Mouse (Mus musculus): ENCODE results near the gene Fhl2. TPM values are rescaled to one million over a fixed set of nuclear protein-coding genes. Genes with fewer than 3 reads are reported as not detected.

The Fhl2 gene
- total RNA-seq, 1 experiment from 2014 or later = 0.32 TPM

DNA sequence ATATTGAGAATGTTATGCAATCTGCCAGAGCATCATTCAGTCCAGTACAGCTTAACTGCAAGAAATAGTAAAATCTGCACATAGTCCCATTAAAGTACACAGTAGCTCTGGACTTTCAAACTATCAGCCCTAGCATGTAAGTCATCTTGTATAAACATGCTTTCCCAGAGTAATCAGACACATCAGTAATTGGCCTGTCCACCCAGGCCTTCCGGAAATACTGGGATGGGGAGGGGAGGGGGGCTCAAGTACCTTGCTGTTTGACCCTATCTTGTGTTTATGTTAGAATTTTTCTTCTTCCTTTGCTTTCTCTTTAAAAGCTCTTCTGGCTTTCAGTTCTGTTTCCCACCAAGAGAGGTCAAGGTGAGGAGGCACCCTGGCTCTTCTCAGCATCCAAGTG is 725 bp downstream of the Fhl2 start:
- no peak for ATAC-seq (replicated peaks; ENCODE audit: low read depth, poor library complexity, severe bottlenecking)

DNA sequence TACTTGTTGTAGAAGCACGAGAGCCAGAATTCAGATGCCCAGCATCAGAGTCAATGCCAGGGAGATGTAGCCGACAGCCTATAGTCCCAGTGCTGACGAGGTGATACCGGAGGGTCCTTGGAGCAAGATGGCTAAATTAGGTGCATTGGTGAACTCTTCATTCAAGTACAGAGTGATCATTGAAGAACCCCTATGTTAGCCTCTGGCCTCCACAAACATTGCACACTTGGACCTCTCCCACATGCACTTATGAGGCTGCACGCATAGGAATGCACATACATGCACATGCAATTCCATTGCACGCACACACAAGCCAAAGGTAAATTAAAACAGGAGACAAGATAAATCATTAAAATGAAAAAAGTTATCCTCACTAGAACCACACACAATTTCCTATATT is 3.4 kb downstream of the Fhl2 start:
- no peak for ATAC-seq (replicated peaks; ENCODE audit: low read depth, poor library complexity, severe bottlenecking)

DNA sequence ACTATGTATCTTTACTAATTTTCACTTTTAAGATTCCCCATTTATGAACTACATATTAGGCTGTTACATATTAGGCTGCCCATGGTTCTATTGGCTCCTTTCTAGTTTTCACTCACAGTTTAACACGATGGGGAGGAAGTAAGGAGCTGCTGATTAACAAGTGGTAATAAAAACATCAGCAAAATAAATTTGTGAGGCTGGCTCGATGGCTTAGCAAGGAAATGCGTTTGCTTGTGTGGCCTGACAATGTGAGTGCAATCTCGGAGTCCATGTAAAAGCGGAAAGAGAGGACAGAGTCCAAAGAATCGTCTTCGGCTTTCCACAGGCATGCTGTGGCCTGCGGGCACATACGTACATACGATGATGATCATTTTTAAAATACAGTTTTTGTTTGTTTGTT is 4.3 kb downstream of the Fhl2 start:
- ATAC-seq (replicated peaks; ENCODE audit: low read depth, poor library complexity, severe bottlenecking) = no peak

DNA sequence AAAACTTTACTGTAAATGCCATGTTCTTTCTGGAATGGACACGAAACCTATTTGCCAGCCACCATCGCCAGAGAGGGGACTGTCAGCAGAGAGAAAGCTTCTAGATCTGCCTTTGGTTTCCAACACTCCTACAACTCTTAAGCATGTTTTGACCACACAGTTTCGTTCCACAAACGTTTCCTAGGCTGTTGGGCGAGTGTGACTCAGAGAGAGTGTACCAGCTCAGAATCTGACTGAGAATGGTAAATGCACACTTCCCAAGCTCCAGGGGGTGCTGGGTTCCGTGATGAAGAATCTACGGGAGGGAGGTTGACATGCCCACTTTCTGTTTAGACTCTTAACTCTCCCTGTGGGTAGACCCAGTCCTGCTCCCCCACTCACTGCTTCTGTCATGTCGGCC is 5.7 kb downstream of the Fhl2 start:
- no peak for ATAC-seq (replicated peaks; ENCODE audit: low read depth, poor library complexity, severe bottlenecking)

DNA sequence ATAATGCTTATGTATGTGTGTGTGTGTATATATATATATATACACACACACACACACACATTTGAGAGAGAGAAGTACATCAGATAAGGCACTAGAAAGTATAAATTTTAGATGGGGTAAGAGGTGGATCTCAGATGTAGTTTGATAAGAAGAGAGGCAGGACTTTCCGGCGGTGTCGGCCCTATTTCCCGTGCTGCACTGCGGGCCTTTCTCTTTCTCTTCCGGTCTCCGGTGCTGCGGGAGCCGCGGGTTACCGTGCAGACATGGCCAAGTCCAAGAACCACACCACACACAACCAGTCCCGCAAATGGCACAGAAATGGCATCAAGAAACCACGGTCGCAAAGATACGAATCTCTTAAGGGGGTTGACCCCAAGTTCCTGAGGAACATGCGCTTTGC is 7.9 kb downstream of the Fhl2 start:
- 0 out of 2 replicates have a peak, but pooled peaks have one; percentile 47 for ATAC-seq (replicated peaks; ENCODE audit: low read depth, poor library complexity, severe bottlenecking)

DNA sequence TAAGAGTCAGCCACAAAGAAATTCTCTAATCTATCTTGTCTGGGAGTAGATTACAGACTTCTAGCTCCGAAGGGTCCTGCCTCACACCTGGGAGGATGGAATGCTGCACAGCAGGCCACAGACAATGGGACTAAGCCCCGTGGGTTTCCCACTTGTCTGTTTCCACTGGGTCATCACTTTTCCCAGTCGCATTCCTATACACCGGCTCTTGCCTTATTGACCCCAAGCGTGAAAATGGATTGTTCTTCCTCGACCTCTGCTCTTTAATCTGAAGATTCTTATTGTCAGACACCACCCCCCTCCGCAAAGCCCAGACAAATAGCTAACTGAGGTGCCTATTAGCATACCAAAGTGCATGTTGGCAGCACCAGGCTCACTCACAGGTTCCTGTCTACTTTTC is 10.4 kb downstream of the Fhl2 start:
- no peak for ATAC-seq (replicated peaks; ENCODE audit: low read depth, poor library complexity, severe bottlenecking)

DNA sequence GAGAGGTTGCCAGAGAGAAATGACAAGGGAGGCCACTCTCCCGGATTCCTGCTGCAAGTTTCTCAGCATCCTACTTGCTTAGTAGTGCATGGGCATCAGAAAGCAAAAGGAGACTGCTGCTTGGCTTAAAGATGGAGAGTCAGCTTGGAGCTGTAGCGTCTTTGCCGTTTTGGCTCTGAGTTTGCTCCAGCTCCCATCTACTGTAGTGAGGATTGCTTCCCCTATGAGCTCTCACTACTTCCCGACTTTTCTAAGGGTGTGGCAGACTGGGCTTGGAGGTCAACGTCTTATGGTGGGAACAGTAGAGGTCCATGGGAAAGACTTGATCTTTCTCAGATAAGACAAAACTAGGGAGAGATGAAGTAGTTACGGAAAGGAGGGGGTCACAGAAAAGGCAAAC is 15.9 kb downstream of the Fhl2 start:
- ATAC-seq (replicated peaks; ENCODE audit: low read depth, poor library complexity, severe bottlenecking) = no peak

DNA sequence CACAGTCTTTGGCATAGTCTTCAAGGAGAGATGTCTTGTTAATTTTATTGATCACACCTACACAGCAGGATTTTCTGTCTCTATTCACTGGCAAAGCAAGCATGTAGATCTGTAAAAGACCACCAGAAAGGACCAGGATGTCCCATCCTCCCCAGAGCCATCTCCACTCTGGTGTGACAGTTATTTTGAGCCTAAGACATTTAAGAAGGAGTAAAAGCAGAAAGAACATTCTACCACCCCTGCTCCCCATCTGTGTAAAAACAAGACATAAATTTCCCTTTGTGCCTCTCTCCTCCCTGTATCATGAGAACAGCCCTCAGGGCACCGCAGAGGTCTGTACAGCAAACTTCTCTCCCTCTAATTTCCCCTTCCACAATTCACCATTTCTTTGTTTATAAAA is 18.0 kb downstream of the Fhl2 start:
- no peak for ATAC-seq (replicated peaks; ENCODE audit: low read depth, poor library complexity, severe bottlenecking)

DNA sequence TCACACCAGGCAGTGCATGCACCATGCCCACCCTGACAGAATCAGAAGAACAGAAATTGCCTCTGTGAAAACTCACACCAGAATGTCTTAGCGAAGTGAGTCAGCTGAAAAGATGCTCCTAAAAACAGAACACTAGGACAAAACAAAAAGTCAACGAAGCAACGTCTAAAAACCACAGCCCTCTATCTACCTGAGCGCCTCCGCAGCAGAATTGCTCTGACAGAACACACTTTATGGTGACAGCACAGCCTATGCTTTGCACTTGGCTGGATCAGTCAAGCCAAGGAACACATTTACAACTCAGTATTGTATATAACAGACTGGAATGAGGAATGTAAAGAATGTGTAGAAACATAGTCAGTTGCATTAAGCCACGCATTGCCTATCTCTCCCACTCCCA is 18.4 kb downstream of the Fhl2 start:
- ATAC-seq (replicated peaks; ENCODE audit: low read depth, poor library complexity, severe bottlenecking) = no peak

DNA sequence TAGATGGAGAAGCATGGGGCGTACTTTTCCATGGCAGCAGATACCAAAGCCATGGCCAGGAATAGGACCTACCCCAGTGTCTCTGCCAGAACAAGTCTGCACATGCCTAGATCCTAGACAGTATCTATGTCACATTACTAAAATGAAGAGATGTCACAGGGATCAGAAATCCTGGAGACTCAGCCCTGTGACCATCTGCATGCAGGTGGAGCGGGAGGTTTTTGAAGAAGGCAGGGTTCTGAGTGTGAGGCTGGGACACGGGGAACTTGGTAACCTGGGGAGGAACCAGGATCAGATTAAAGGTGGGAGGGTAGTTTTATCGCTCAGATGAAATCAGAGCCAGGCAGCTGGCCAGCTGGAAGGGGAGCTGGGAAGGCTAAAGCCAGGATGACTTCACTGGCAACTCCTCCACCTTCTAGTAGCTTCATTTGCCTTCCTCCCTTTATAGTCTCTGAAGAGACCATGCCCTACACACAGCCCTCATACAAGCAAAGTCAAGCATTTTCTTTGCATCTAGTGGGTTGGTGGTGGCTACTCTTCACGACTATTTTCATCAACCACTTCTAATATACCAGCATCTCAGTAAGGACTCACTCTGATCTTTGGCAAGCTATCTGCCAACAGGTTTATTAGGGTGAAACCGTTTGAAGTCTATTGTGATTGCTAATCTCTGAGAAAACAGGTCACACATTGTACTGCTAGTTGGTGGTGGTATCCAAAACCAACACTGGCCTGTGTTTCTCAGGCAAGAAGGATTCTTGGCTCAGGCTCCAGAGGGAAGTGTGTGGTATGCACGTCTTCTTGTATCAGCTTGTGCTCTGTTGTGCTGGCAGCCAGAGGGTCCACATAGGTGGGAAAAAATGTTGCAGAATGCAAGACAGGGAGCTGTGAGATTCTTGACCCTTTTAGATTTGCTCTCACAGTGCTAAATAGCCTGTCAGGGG is 23.2 kb downstream of the Fhl2 start:
- no peak for ATAC-seq (replicated peaks; ENCODE audit: low read depth, poor library complexity, severe bottlenecking)

DNA sequence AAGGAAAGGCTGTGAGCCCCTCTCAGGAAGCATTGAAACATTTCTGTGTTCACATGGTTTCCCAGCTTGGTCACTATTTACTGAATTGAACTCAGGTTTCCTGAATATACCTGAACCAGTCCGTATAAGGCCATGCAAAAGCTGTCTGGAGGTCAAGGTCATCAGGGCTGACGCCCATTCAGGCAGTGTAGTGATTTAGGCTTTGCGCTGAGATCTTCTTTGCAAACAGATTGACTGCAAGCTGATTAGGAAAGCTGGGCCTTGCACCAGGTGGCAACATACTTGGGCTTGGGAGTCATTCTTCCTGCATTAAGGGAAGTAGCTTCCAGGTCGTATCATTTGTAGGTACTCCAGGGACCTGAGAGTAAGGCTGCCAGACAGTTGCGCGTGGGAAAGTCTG is 25.0 kb downstream of the Fhl2 start:
- no peak for ATAC-seq (replicated peaks; ENCODE audit: low read depth, poor library complexity, severe bottlenecking)

DNA sequence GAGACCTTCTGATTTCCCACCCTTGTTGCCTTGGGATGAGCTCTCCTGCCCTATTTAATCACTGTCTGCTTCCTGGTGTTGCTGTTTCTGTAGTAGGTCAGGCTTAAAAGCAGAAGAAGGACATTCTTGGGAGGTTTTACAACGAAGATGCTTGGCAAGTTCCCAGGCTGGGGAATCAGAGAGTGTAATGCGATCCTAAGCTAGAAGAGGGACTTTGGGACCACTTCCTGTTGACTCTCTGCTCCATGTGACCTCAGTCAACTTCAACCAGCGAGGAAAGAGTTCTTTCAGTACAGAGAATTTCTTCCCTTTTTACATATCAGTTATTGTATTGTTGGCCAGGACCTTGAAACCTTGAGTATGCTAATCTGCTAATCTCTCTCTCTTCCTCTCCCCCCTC is 25.7 kb downstream of the Fhl2 start:
- peak; percentile 51 for ATAC-seq (replicated peaks; ENCODE audit: low read depth, poor library complexity, severe bottlenecking)

DNA sequence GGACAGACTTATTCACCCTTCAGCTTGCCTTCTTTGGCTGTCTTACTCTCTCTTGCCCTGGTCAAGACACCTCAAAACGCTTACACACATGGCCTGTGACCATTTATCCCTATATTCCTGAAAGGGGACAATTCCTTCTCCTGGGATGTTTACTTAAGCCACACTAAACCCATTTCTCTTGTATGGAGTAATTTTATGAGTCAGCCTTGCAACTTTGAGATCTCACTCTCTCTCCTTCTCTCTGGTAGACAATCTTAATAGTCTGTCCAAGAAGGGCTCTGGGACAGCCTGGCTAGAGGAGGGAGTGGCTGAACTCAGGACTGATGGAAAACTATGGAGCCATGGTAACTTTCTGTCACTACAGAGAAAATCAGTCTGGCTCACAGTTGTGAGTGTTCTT is 27.1 kb downstream of the Fhl2 start:
- no peak for ATAC-seq (replicated peaks; ENCODE audit: low read depth, poor library complexity, severe bottlenecking)

DNA sequence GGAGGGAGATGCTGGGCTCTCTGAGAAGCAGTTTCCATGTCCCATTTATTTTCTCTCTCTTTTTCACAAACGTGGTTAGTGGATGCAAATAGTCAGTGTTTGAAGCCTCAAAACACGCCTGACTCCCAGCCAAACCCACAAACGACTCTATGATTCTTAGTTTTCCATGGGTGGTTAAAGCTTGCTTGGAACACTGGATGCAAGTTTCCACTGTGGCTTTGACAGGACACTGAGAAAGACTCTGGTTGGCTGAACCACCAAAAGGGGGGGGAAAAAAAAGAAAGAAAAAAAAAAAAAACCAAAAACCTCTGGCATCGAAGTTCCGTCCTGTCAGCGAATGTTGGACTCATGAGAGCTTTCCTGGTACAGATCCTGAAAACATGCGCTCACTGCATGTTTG is 27.6 kb downstream of the Fhl2 start:
- peak; percentile 17; the same call in 1 of the 2 replicates for ATAC-seq (replicated peaks; ENCODE audit: low read depth, poor library complexity, severe bottlenecking)

DNA sequence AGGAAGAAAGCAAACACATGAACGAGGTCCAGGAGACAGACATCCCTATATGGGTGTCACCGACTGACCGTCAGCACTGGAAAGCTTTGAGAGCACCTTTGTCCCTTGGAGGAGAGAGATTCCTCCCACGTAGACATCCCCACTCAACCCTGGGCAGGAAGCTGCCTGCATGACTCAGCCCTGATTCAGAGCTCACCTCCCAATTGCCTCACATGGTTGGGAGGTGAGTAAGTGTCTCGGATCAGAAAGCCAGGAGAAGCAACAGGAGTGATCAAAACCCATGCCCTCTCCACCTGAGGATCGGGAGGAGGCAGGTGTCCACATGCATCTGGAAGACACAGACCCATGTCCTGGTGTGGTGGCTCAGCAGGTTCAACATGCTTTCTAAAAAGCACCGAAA is 28.2 kb downstream of the Fhl2 start:
- ATAC-seq (replicated peaks; ENCODE audit: low read depth, poor library complexity, severe bottlenecking) = no peak

DNA sequence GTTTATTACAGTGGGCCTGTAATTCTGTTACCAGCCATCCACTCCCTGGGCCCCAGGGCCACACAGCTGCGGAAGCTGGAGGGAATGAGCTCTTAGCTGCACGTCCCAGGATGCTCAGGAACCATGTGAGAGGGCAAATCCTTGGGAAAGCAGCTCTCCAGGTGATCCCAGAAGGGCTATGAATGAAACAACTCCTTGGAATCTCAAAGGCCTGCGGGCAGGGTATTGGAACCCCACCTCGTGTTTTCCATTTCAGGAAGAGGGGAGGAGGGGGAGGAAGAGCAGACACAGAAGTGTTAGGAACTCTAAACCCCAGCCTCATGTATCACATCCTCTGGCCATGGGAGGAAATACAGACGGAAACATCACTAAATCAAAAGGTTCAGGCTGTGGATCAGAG is 28.8 kb downstream of the Fhl2 start:
- no peak for ATAC-seq (replicated peaks; ENCODE audit: low read depth, poor library complexity, severe bottlenecking)

DNA sequence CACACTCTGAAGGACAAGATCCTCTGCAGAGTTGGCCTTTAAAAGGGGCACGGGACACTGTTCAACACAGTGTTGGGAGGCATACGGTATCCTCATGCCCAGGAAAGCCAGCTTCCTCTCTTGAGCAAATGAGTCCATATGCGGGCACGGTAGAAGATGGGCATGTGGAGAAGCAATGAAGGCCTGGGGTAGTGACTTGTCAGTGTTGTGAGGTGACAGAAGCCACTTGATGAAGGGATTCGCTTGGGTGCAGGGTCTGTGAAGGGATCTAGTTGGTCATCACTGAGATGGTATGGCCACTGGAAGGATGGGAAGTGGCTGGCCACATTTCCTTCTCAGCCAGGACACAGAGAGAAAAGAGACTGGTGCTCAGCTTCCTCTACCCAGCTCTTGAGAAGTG is 32.2 kb downstream of the Fhl2 start:
- no peak for ATAC-seq (replicated peaks; ENCODE audit: low read depth, poor library complexity, severe bottlenecking)

DNA sequence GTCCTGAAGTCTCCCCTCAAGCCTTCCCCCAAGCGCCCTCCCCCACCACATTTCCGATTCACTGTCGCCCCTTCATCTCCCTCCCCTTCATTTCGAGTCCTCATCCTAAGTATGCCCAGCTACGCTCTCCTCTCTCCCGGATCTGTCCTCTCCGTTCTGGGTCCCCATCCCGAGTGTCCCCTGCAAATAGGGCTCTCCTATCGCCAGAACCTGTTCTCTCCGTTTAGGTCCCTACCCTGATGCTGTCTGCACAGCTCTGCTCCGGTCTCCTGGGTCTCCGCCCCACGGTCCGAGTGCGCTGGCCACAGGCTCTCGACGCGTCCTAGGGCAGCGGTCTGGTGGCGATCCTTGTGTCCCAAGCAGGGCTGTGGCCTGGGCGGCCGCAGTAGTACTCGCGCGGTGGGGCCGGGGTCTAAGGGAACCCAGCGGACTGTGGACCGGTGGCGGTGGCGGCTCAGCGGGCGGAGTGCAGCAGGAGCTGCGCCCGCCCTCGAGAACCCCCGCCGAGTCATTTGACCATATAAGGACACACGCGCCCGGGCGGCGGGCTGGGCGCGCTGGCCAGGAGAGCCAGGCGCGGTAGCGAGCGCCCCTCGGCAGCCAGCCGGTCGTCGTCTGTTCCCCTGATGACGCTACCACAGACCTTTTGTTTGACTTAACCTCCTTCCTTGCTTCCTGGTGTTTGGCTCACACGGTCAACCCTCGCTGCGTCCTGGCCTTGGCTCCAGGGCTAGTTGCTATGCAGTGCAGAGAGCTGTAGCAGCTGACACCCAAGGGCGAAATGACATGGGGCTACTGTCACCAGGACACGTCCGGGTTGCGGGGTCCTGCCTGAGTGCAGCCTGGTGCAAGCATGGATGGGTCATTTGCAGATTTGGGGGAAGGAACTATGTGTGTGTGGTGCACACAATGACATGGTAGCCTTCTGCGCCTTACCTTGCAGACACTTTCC is 33.0 kb downstream of the Fhl2 start:
- ATAC-seq (replicated peaks; ENCODE audit: low read depth, poor library complexity, severe bottlenecking) = peak; percentile 83

DNA sequence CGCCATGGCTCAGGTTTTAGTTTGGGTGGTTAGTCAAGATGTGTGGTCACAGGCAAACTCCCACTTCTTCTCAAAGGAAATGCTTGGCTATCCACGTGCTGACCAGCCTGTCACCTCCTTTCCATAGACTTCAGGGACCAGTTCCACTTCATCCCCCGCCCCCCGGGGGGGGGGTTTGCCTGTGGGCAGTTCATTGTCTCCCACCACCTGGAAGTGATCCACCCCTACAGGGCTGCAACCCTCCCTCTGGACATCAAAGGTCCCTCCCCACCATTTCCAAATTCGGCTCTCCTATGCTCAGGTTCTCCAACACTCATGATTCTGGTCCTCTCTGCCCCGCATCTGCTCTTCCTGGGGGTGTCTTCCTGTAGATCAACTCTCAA is 33.7 kb downstream of the Fhl2 start:
- ATAC-seq (replicated peaks; ENCODE audit: low read depth, poor library complexity, severe bottlenecking) = peak; percentile 30; the same call in 1 of the 2 replicates

DNA sequence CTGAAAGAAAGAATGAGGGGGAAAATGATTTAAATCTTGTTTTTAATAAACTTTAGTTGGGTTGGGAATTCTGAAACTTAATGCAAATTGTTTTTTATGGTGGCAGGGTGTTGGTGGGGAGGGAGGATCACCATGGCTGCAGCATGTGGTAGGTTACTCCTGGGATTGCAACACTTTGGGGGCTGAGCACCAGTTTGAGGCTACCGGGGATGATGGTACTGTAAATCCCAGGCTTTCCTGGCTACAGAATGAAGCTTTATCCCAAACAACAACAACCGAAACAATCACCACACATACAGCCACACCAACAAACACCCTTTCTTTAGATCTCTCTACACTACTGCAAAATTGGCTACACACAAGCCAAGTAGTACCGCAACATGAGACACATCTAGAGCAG is 34.4 kb downstream of the Fhl2 start:
- ATAC-seq (replicated peaks; ENCODE audit: low read depth, poor library complexity, severe bottlenecking) = no peak

DNA sequence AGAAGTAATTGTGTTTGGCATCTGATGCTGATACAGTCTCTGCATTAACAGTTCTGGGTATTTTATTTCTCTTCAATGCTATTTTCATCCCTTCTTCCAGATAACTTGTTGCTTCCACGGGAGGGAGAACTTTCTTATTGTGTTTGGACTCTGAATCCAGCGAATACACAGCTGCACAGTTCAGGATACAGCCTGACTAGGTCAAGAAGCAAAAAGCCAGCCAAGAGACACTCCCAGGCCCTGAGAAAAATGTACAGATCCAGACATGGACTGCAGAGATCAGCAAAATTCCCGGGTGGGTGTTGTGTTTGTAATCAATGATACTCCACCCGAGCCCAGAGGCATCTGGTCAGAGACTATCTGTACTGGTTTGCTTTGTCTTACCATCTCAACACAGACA is 37.4 kb downstream of the Fhl2 start:
- ATAC-seq (replicated peaks; ENCODE audit: low read depth, poor library complexity, severe bottlenecking) = no peak
